Mouse (Mus musculus) olfactory bulb, adult 2 months (tissue): ENCODE data around the gene Usp45.

Source experiments
- CTCF ChIP-seq: fragments of 200-500 bp; IDR thresholded peaks from 2 replicates; pipeline ENCODE4 v1.5.1; 2012; ENCODE audit warnings: low read depth, mild to moderate bottlenecking, low read length, moderate library complexity; ENCODE audit not compliant: insufficient read depth
- POLR2A ChIP-seq: fragments of 200-500 bp; IDR thresholded peaks from 2 replicates; pipeline ENCODE4 v1.6.1; 2012; ENCODE audit warnings: mild to moderate bottlenecking, low read depth, low read length, moderate library complexity; ENCODE audit not compliant: insufficient read depth

DNA sequence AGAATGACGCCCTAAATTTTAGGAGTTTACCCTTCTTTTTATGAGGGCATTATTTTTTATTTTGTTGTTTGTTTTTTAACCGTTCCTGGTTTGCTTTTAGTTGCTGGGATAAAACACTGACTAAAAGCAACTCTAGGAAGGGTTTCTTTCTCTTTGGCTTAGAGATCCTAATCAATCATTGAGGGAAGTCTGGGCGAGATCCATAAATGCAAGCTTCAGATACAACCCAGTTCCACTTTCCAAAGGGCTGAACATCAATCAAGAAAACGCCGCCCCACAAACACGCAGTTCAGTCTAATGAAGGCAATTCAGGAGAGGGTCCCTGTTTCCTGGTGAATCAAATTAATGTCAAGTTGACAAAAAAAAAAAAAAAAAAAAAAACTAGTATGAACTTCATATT lies 111.8 kb downstream of the Usp45 start:
- TF ChIP-seq CTCF (no peak), POLR2A (no peak)
